Mouse (Mus musculus) neural tube, embryonic 11.5 days (tissue): Measurements from ENCODE around the gene Ints14. TPM values are rescaled to one million over a fixed set of nuclear protein-coding genes. Genes with fewer than 3 reads are reported as not detected.

ENCODE experiments used
- ATAC-seq: fragments of 200-750 bp; cut with Nextera tagmentation; 2 replicates; pipeline ENCODE4 v1.8.0; 2017; ENCODE audit warnings: moderate number of reproducible peaks, mild to moderate bottlenecking, moderate TSS enrichment, moderate library complexity; ENCODE audit not compliant: insufficient read depth, low FRiP score, low TSS enrichment
- DNase-seq: peaks from one replicate; pipeline ENCODE4 v3.0.0-alpha.2; 2015; ENCODE audit warnings: low spot score
- H3K27ac ChIP-seq: fragments of 300-500 bp; sonication (generic); 2 replicates; pipeline ENCODE4 v1.5.1; 2014; ENCODE audit warnings: low read depth, mild to moderate bottlenecking, low read length
- H3K27me3 ChIP-seq: fragments of 300-500 bp; sonication (generic); 2 replicates; pipeline ENCODE4 v1.6.1; 2014; ENCODE audit warnings: mild to moderate bottlenecking, low read length, mixed read lengths; ENCODE audit not compliant: control insufficient read depth, insufficient read depth
- H3K36me3 ChIP-seq: fragments of 300-500 bp; sonication (generic); 2 replicates; pipeline ENCODE4 v1.6.1; 2014; ENCODE audit warnings: mild to moderate bottlenecking, low read length, moderate library complexity, mixed read lengths; ENCODE audit not compliant: control insufficient read depth, insufficient read depth
- H3K4me1 ChIP-seq: fragments of 300-500 bp; sonication (generic); 2 replicates; pipeline ENCODE4 v1.6.1; 2014; ENCODE audit warnings: low read length, mixed read lengths; ENCODE audit not compliant: control insufficient read depth, insufficient read depth
- H3K4me2 ChIP-seq: fragments of 300-500 bp; sonication (generic); 2 replicates; pipeline ENCODE4 v1.6.1; 2014; ENCODE audit warnings: low read depth, mild to moderate bottlenecking, moderate library complexity
- H3K4me3 ChIP-seq: fragments of 300-500 bp; sonication (generic); 2 replicates; pipeline ENCODE4 v1.5.1; 2014; ENCODE audit warnings: low read depth, low read length
- H3K9ac ChIP-seq: fragments of 300-500 bp; sonication (generic); 2 replicates; pipeline ENCODE4 v1.6.1; 2014; ENCODE audit warnings: mild to moderate bottlenecking, low read length
- H3K9me3 ChIP-seq: fragments of 300-500 bp; sonication (generic); 2 replicates; pipeline ENCODE4 v1.6.1; 2016; ENCODE audit warnings: low read length; ENCODE audit not compliant: control insufficient read depth
- WGBS: fragments of 180-500 bp; shearing (Covaris S2); extraction: QIAGEN DNeasy Blood & Tissue Kit; methylation state at CpG from one replicate; pipeline ENCODE4 v1.1.7; 2014; 5-methylcytosine and 5-hydroxymethylcytosine counted together
- polyA plus RNA-seq: library from polyadenylated mRNA; unstranded; fragments of >200 nt; fragmentation: Nextera tagmentation; extraction: Ambion mirVana; gene quantifications from 2 replicates; pipeline ENCODE4 v1.2.1, GENCODE M21; 2014

The Ints14 gene
- polyA plus RNA-seq, result 72.4 and 78.9 TPM in 2 replicates

DNA sequence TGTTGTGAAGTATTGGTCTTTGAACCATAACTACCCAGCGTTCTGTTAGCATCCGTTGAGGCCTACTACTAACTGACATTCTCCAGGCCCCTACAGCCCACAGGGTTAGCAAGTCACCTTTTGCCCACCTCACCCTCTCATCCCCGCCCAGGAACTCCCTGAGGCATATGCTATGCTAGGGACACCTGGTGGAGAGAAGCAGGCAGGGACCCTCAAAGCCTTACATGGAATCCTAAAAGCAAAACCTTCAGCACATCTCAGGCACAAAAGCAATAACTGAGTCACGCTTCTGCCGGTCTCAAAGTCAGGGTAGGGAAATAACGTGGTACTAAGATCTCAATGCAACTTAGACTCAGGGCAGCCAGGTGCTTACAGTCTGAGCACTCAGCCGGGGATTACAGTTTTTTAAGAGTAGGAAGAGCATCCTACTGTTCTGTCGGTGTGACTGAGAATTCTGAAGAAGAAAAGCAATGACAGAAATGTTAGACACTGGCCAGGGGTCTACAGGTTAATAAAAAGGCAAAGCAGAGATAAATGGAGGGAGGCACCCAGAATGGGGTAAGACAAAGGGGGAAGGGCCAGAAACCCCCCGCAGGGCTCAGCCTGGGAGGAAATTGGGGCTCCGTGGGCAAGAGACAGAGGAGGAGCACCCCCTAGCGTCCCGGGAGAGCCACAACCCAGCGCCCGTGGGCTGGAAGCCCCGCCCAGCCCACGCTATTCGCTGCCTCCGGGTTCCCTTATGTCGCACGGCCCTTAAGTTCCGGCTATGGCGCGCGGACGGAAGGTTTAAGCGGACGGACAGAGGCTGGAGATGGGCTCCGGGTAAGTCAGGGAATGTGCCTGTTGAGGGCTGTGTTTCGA lies at the start of gene Ints14:
Gene Ints14, plus strand, starts transcription at position 789 of the 861 bp plus-strand sequence.
- H3K4me3 ChIP-seq, result peak within 1 kb of the TSS; percentile 70
- ATAC-seq (peak; percentile 93), DNase-seq (peak; percentile 99)
- peak within 1 kb of the TSS; percentile 84 for H3K9ac ChIP-seq
- peaks cover 7% of the 10 kb centered on the region; the same call in 1 of the 2 replicates for H3K4me1 ChIP-seq
- H3K27me3 ChIP-seq, result no peaks in the 10 kb centered on the region
- H3K27ac ChIP-seq, result peak within 1 kb of the TSS; percentile 54; the same call in 1 of the 2 replicates
- no peaks in the 10 kb centered on the region for H3K9me3 ChIP-seq
- no peaks in the 10 kb centered on the region; the same call in 1 of the 2 replicates for H3K36me3 ChIP-seq
- WGBS, result 5% methylated on average over 29 of the region's 29 CpGs
- H3K4me2 ChIP-seq, result peak within 1 kb of the TSS; percentile 69

GRCm38 (mm10) chr9:64913406-64913805 lies 47.3 kb upstream of the Ints14 start:
- H3K27me3 ChIP-seq, result no peaks in the 10 kb centered on the region
- H3K4me1 ChIP-seq, result no peaks in the 10 kb centered on the region
- no peak for ATAC-seq
- no peak for DNase-seq
- no peak overlapping the region for H3K9ac ChIP-seq
- no peak overlapping the region for H3K27ac ChIP-seq
- peaks cover 3% of the 10 kb centered on the region for H3K36me3 ChIP-seq
- H3K9me3 ChIP-seq, result no peaks in the 10 kb centered on the region
- 92% methylated on average over 4 of the region's 4 CpGs for WGBS
- H3K4me2 ChIP-seq, result no peak overlapping the region
- no peak overlapping the region for H3K4me3 ChIP-seq

DNA sequence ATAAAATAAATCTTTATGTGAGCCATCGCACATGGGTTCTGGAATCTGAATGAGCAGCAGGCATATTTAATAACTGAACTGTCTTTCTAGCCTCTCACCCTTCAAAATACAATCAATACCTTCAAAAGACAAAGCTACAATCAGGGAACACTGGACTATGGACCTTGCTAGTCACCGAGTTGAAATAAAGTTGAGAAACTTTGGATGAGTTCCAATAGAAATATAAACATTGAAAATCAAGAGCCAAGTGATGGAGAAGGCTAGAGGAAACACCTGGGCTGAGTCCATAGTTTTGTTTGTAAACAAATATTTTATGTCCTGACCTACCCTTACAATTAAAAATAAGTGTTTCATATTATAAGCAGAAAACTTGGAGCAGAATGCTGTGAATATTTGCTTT lies 46.7 kb upstream of the Ints14 start:
- Histone ChIP-seq H3K9ac (no peak overlapping the region), H3K9me3 (no peaks in the 10 kb centered on the region), H3K27ac (no peak overlapping the region), H3K4me3 (no peak overlapping the region), H3K27me3 (no peaks in the 10 kb centered on the region), H3K4me1 (no peaks in the 10 kb centered on the region), H3K36me3 (peaks cover 3% of the 10 kb centered on the region), H3K4me2 (no peak overlapping the region)
- ATAC-seq (no peak), DNase-seq (no peak)
- WGBS, result 91% methylated on average over 2 of the region's 2 CpGs

GRCm38 (mm10) chr9:64914629-64915028 lies 46.1 kb upstream of the Ints14 start:
- Histone ChIP-seq H3K4me2 (no peak overlapping the region), H3K27me3 (no peaks in the 10 kb centered on the region), H3K9me3 (no peaks in the 10 kb centered on the region), H3K27ac (no peak overlapping the region), H3K9ac (no peak overlapping the region), H3K4me3 (no peak overlapping the region), H3K36me3 (peaks cover 3% of the 10 kb centered on the region), H3K4me1 (no peaks in the 10 kb centered on the region)
- DNase-seq (no peak), ATAC-seq (no peak)
- 88% methylated on average over 4 of the region's 4 CpGs for WGBS

GRCm38 (mm10) chr9:64918560-64918959 lies 42.1 kb upstream of the Ints14 start:
- 39% methylated on average over 16 of the region's 16 CpGs for WGBS
- Histone ChIP-seq H3K4me2 (peak overlapping the region; percentile 28), H3K4me3 (peak overlapping the region; percentile 19; the same call in 1 of the 2 replicates), H3K9me3 (no peaks in the 10 kb centered on the region), H3K4me1 (no peaks in the 10 kb centered on the region), H3K27ac (no peak overlapping the region), H3K9ac (no peak overlapping the region), H3K27me3 (no peaks in the 10 kb centered on the region), H3K36me3 (peaks cover 1% of the 10 kb centered on the region)
- ATAC-seq (no peak), DNase-seq (peak; percentile 46)

GRCm38 (mm10) chr9:64925771-64926170 lies 34.9 kb upstream of the Ints14 start:
- H3K9ac ChIP-seq, result no peak overlapping the region
- no peak for DNase-seq
- no peaks in the 10 kb centered on the region for H3K4me1 ChIP-seq
- H3K4me2 ChIP-seq, result no peak overlapping the region
- H3K36me3 ChIP-seq, result no peaks in the 10 kb centered on the region
- no peak overlapping the region for H3K4me3 ChIP-seq
- no peak for ATAC-seq
- H3K27me3 ChIP-seq, result no peaks in the 10 kb centered on the region
- no peak overlapping the region for H3K27ac ChIP-seq
- WGBS, result 63% methylated on average over 5 of the region's 5 CpGs
- no peaks in the 10 kb centered on the region for H3K9me3 ChIP-seq

DNA sequence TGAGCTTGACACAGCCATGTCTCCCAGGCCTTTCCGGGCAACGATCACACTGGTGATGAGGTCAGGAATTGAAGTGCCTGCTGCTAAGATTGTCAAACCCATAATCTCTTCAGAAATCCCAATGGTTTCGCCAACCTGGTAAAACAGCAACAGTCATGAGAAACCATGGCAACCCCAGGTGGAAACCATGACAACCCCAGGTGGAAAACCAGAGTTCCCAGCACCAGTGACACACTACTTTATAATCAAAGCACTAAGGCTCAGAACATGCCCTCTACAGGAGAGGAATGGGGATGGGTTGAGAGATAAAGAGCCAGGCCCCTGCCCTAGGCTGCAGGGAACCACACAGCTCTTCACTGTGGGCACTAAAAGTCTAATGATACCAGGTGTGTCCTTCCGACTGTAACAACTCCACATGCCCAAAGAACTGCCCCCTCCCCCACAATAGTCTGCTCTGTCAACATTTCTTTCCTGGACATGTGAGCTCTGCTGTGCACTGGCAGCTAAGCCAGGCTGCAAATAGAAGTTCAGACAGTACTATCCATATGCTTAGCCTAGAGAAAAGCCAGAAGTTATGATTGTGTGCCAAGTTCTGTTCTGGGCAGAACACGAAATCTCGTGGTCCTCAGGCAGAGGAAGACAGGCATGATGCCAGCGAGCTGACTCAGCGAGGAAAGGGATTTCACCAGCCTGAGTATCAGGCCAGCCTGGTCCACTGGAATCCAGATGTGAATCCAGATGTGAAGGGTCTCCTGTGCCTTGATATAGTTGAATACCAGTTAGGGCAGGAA lies 34.3 kb upstream of the Ints14 start:
- ATAC-seq, result no peak
- Histone ChIP-seq H3K9me3 (no peaks in the 10 kb centered on the region), H3K27me3 (no peaks in the 10 kb centered on the region), H3K9ac (no peak overlapping the region), H3K27ac (no peak overlapping the region), H3K4me2 (no peak overlapping the region), H3K4me3 (no peak overlapping the region), H3K36me3 (no peaks in the 10 kb centered on the region), H3K4me1 (no peaks in the 10 kb centered on the region)
- WGBS, result 81% methylated on average over 8 of the region's 8 CpGs
- DNase-seq, result no peak

DNA sequence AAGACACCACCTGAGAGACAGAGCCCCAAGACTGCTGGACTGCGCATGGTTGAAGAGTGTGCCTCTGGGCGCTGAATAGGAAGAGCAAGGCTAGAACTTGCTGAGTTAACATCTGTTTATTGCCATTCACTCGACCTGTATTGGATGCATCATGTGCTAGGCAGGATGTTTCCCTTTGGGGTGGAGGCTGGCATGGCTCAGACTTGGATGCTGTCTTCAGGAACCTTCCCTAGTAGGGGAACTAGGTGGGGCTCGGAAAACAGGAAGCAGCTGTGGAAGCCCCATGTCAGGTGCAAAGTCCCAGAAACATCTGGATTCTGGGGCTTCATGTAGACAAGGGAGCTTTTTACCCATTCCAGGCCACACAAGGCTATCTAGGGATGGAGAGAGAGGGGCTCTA lies 30.4 kb upstream of the Ints14 start:
- no peaks in the 10 kb centered on the region for H3K27me3 ChIP-seq
- H3K4me3 ChIP-seq, result no peak overlapping the region
- 81% methylated on average over 4 of the region's 4 CpGs for WGBS
- no peaks in the 10 kb centered on the region for H3K9me3 ChIP-seq
- no peak for DNase-seq
- no peaks in the 10 kb centered on the region for H3K36me3 ChIP-seq
- H3K27ac ChIP-seq, result no peak overlapping the region
- ATAC-seq, result no peak
- no peaks in the 10 kb centered on the region for H3K4me1 ChIP-seq
- H3K4me2 ChIP-seq, result no peak overlapping the region
- H3K9ac ChIP-seq, result no peak overlapping the region
